1 mouse cellular context compared by ENCODE assay signal in genomic region chr2:92007933-92008622, GRCm38 (mm10).
TF ChIP-seq lines count a peak whose summit lies in the region.

No protein-coding gene starts in this region.

TF ChIP-seq in CH12.LX, 34 proteins besides CTCF, POLR2A, EP300 and RAD21 (continued from another document):
- peak; percentile 59; the same call in 1 of the 2 replicates for TF ChIP-seq SIN3A (IDR thresholded peaks at IDR 0.05; ENCODE audit: low read length)
- TF ChIP-seq HCFC1 (IDR thresholded peaks at IDR 0.05; ENCODE audit: low read depth, low read length): peak; percentile 50
- no peak for TF ChIP-seq KAT2A (IDR thresholded peaks at IDR 0.05; ENCODE audit: insufficient replicate concordance, low read length)
- peak; percentile 73; the same call in 1 of the 2 replicates for TF ChIP-seq NELFE (IDR thresholded peaks at IDR 0.05; ENCODE audit: low read depth, low read length)
- no peak for TF ChIP-seq USF1 (IDR thresholded peaks at IDR 0.05; ENCODE audit: low read depth, low read length)
- TF ChIP-seq TCF12 (IDR thresholded peaks at IDR 0.05; ENCODE audit: low read depth, low read length): 0 out of 2 replicates have a peak, but pooled peaks have one; percentile 60
